Mouse (Mus musculus): ENCODE data around the gene Acvr1c.

DNA sequence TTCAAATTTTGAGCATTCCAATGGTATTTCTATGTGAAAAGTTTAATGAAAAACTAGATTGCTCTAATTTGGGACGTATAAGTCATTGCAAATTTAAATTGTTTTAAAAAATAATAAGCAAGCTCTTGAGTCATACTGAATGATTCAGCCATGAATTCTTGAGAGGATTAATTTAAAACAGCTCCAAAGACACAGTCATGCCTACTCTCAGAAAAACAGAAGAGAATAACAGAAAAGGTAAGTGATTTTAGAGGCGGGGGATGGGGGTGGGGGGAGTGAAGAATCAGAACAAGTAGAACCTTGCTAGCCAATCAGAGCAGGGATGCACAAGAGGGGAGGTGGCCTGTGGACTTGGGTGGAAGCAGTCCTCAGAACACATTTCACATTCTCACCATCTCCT lies 7.0 kb downstream of the Acvr1c start:
- TF ChIP-seq CTCF (IDR thresholded peaks at IDR 0.05; ENCODE audit: borderline replicate concordance, insufficient read depth, low read length) (no peak), POLR2A (IDR thresholded peaks at IDR 0.05; ENCODE audit: low read depth, low read length) (no peak)
